ENCODE assay signal across 8 mouse cellular contexts in genomic region chr3:6106659-6107058, GRCm38 (mm10).
DNase-seq lines count a peak whose midpoint lies in the region; ATAC-seq and TF ChIP-seq lines count a peak whose summit lies in the region.
"Had no signal": no experiment of that assay in that cellular context is flagged by ENCODE, and none has a peak within 500 bp of the region (broad histone marks: within the 10 kb centered on the region; RNA-seq: fewer than 3 reads in every experiment).

No protein-coding gene starts in this region.

- peak; percentile 10 to 29 for DNase-seq in layer of hippocampus, adult 2 months (ENCODE audit: low spot score in 2 of 2)
- DNase-seq in layer of hippocampus, postnatal 36 days = no peak
- DNase-seq in MEL-GATA-1-ER (ENCODE audit: extremely low read depth, low read depth) = peak; percentile 19
- peak; percentile 73 for DNase-seq in embryo, embryonic 10 days (ENCODE audit: low spot score)
- DNase-seq in frontal cortex, postnatal 10 days (ENCODE audit: low spot score in 2 of 2) = no peak
- no peak for DNase-seq in cerebellum, postnatal 36 days
- DNase-seq: liver, embryonic 13.5 days had no signal

- WGBS in limb, embryonic 13.5 days = 7% methylated on average over 2 of the region's 2 CpGs

- no peak overlapping the region for H3K4me2 ChIP-seq in limb, embryonic 13.5 days (replicated peaks)
- H3K4me2 ChIP-seq: liver, embryonic 13.5 days had no signal

- H3K4me1 ChIP-seq in limb, embryonic 13.5 days = peaks cover 7% of the 10 kb centered on the region
- H3K4me1 ChIP-seq: liver, embryonic 13.5 days had no signal

- H3K9ac ChIP-seq in limb, embryonic 13.5 days = no peak overlapping the region
- H3K9ac ChIP-seq: liver, embryonic 13.5 days had no signal

- no peak overlapping the region for H3K27ac ChIP-seq in layer of hippocampus, adult 2 months
- no peak overlapping the region for H3K27ac ChIP-seq in limb, embryonic 13.5 days
- H3K27ac ChIP-seq: liver, embryonic 13.5 days had no signal

- no peaks in the 10 kb centered on the region for H3K27me3 ChIP-seq in limb, embryonic 13.5 days
- H3K27me3 ChIP-seq: liver, embryonic 13.5 days had no signal

- H3K9me3 ChIP-seq in limb, embryonic 13.5 days = no peaks in the 10 kb centered on the region
- H3K9me3 ChIP-seq: liver, embryonic 13.5 days had no signal

- ATAC-seq in limb, embryonic 13.5 days (ENCODE audit: low FRiP score, low read depth) = peak; percentile 65; the same call in 1 of the 2 replicates

- H3K36me3 ChIP-seq in limb, embryonic 13.5 days = no peaks in the 10 kb centered on the region
- H3K36me3 ChIP-seq: liver, embryonic 13.5 days had no signal

- peak; percentile 86 for TF ChIP-seq CTCF in layer of hippocampus, adult 2 months (conservative IDR thresholded peaks at IDR 0.05)

- no peak overlapping the region for H3K4me3 ChIP-seq in layer of hippocampus, adult 2 months
- H3K4me3 ChIP-seq in limb, embryonic 13.5 days = no peak overlapping the region
- H3K4me3 ChIP-seq: liver, embryonic 13.5 days had no signal

Comparison
In these comparisons a context has a peak if more than half of its experiments do, and no peak if none do; other contexts are left out.
1. DNase-seq: peak in layer of hippocampus, adult 2 months (2 of 2), MEL-GATA-1-ER (single experiment) and embryo, embryonic 10 days (single experiment); none in layer of hippocampus, postnatal 36 days (0 of 2), frontal cortex, postnatal 10 days (0 of 2) and cerebellum, postnatal 36 days (0 of 2).